Mouse (Mus musculus): ENCODE data around the gene Rbfox2. TPM values are rescaled to one million over a fixed set of nuclear protein-coding genes. Genes with fewer than 3 reads are reported as not detected.

Gene Rbfox2
- total RNA-seq, 1 experiment from 2014 or later, result 0.29 TPM

- ATAC-seq (replicated peaks; ENCODE audit: insufficient number of reproducible peaks, low FRiP score, low TSS enrichment, poor library complexity, severe bottlenecking), result no peak
Observed at GRCm38 (mm10) chr15:77213829-77214228, 93.0 kb downstream of the Rbfox2 start.

GRCm38 (mm10) chr15:77212818-77213217 is 94.0 kb downstream of the Rbfox2 start:
- ATAC-seq (replicated peaks; ENCODE audit: insufficient number of reproducible peaks, low FRiP score, low TSS enrichment, poor library complexity, severe bottlenecking), result no peak

GRCm38 (mm10) chr15:77212217-77212757 is 94.5 kb downstream of the Rbfox2 start:
- ATAC-seq (replicated peaks; ENCODE audit: insufficient number of reproducible peaks, low FRiP score, low TSS enrichment, poor library complexity, severe bottlenecking), result no peak

GRCm38 (mm10) chr15:77206996-77207395 is 99.8 kb downstream of the Rbfox2 start:
- no peak for ATAC-seq (replicated peaks; ENCODE audit: insufficient number of reproducible peaks, low FRiP score, low TSS enrichment, poor library complexity, severe bottlenecking)

GRCm38 (mm10) chr15:77204951-77205350 is 101.9 kb downstream of the Rbfox2 start:
- ATAC-seq (replicated peaks; ENCODE audit: insufficient number of reproducible peaks, low FRiP score, low TSS enrichment, poor library complexity, severe bottlenecking), result no peak

- no peak for ATAC-seq (replicated peaks; ENCODE audit: insufficient number of reproducible peaks, low FRiP score, low TSS enrichment, poor library complexity, severe bottlenecking)
Observed at GRCm38 (mm10) chr15:77203255-77203981, 103.4 kb downstream of the Rbfox2 start.

GRCm38 (mm10) chr15:77202881-77203254 is 103.9 kb downstream of the Rbfox2 start:
- no peak for ATAC-seq (replicated peaks; ENCODE audit: insufficient number of reproducible peaks, low FRiP score, low TSS enrichment, poor library complexity, severe bottlenecking)

- ATAC-seq (replicated peaks; ENCODE audit: insufficient number of reproducible peaks, low FRiP score, low TSS enrichment, poor library complexity, severe bottlenecking), result no peak
Observed at GRCm38 (mm10) chr15:77202223-77202622, 104.6 kb downstream of the Rbfox2 start.

GRCm38 (mm10) chr15:77196827-77197226 is 110.0 kb downstream of the Rbfox2 start:
- ATAC-seq (replicated peaks; ENCODE audit: insufficient number of reproducible peaks, low FRiP score, low TSS enrichment, poor library complexity, severe bottlenecking), result no peak

GRCm38 (mm10) chr15:77196001-77196400 is 110.8 kb downstream of the Rbfox2 start:
- ATAC-seq (replicated peaks; ENCODE audit: insufficient number of reproducible peaks, low FRiP score, low TSS enrichment, poor library complexity, severe bottlenecking), result no peak

GRCm38 (mm10) chr15:77192154-77192935 is 114.5 kb downstream of the Rbfox2 start:
- no peak for ATAC-seq (replicated peaks; ENCODE audit: insufficient number of reproducible peaks, low FRiP score, low TSS enrichment, poor library complexity, severe bottlenecking)

- ATAC-seq (replicated peaks; ENCODE audit: insufficient number of reproducible peaks, low FRiP score, low TSS enrichment, poor library complexity, severe bottlenecking), result no peak
Observed at GRCm38 (mm10) chr15:77186096-77186495, 120.7 kb downstream of the Rbfox2 start.

GRCm38 (mm10) chr15:77185614-77186013 is 121.2 kb downstream of the Rbfox2 start:
- ATAC-seq (replicated peaks; ENCODE audit: insufficient number of reproducible peaks, low FRiP score, low TSS enrichment, poor library complexity, severe bottlenecking), result no peak

GRCm38 (mm10) chr15:77182800-77183199 is 124.0 kb downstream of the Rbfox2 start:
- no peak for ATAC-seq (replicated peaks; ENCODE audit: insufficient number of reproducible peaks, low FRiP score, low TSS enrichment, poor library complexity, severe bottlenecking)

GRCm38 (mm10) chr15:77174018-77174417 is 132.8 kb downstream of the Rbfox2 start:
- ATAC-seq (replicated peaks; ENCODE audit: insufficient number of reproducible peaks, low FRiP score, low TSS enrichment, poor library complexity, severe bottlenecking), result no peak

GRCm38 (mm10) chr15:77172414-77172813 is 134.4 kb downstream of the Rbfox2 start:
- no peak for ATAC-seq (replicated peaks; ENCODE audit: insufficient number of reproducible peaks, low FRiP score, low TSS enrichment, poor library complexity, severe bottlenecking)

GRCm38 (mm10) chr15:77168781-77169180 is 138.0 kb downstream of the Rbfox2 start:
- ATAC-seq (replicated peaks; ENCODE audit: insufficient number of reproducible peaks, low FRiP score, low TSS enrichment, poor library complexity, severe bottlenecking), result no peak

GRCm38 (mm10) chr15:77166225-77166732 is 140.5 kb downstream of the Rbfox2 start:
- no peak for ATAC-seq (replicated peaks; ENCODE audit: insufficient number of reproducible peaks, low FRiP score, low TSS enrichment, poor library complexity, severe bottlenecking)

GRCm38 (mm10) chr15:77163336-77163735 is 143.5 kb downstream of the Rbfox2 start:
- no peak for ATAC-seq (replicated peaks; ENCODE audit: insufficient number of reproducible peaks, low FRiP score, low TSS enrichment, poor library complexity, severe bottlenecking)

GRCm38 (mm10) chr15:77162931-77163330 is 143.9 kb downstream of the Rbfox2 start:
- no peak for ATAC-seq (replicated peaks; ENCODE audit: insufficient number of reproducible peaks, low FRiP score, low TSS enrichment, poor library complexity, severe bottlenecking)
